Mouse (Mus musculus): Measurements from ENCODE around the gene Oas2. TPM values are rescaled to one million over a fixed set of nuclear protein-coding genes. Genes with fewer than 3 reads are reported as not detected.

Oas2 gene
- polyA plus RNA-seq, 1 experiment from 2014 or later, result 0.20 TPM

DNA sequence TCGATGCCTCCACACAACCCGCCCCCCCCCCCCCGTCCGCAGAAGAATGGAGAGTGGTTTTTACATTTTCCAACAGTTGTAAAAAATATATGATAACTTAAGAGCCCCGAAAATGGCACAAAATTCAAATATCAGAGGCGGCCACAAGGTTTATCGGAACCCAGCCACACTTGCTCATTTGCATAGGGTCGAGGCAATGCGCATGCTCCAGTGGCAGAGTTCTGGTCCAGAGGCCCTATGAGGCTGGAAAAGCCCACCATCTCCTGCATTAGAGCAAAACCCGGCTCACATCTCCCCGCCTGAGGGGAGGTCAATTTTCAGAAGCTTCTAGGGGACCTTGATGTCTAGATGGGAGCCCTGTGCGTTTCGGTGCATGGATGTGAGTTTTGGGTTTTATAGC is 42.7 kb downstream of the Oas2 start:
- no peak for ATAC-seq (ENCODE audit: low FRiP score)
- 0 out of 2 replicates have a peak overlapping the region, but pooled peaks have one; percentile 18 for H3K9ac ChIP-seq (replicated peaks)
- H3K4me2 ChIP-seq, result peak overlapping the region; percentile 93
- H3K4me3 ChIP-seq (replicated peaks), result peak overlapping the region; percentile 12; the same call in 1 of the 2 replicates
- peaks cover 72% of the 10 kb centered on the region for H3K4me1 ChIP-seq
- WGBS, result 40% methylated on average over 13 of the region's 13 CpGs
- H3K36me3 ChIP-seq, result no peaks in the 10 kb centered on the region
- no peaks in the 10 kb centered on the region for H3K27me3 ChIP-seq (replicated peaks)
- no peaks in the 10 kb centered on the region for H3K9me3 ChIP-seq (replicated peaks)
- H3K27ac ChIP-seq (replicated peaks), result no peak overlapping the region

DNA sequence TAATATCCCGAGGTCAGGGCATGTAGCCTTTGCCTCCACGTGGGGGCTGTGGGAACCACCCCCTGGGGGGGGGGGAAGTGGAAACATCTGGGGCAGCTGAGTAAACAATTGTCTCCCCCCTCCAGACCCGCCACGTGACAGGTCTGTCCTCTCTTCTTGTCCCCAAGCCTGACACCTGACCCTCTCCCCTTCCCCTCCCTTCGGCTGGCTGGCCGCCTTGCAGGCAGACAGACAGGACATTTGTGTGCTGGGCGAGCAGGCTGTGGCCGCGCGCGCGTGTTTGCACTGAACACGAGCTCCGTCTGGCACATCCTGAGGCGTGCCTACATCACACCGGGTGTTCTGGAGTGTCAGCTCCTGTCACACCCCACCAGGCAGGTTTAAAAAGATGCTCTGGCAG is 43.1 kb downstream of the Oas2 start:
- 3% methylated on average over 16 of the region's 16 CpGs for WGBS
- no peaks in the 10 kb centered on the region for H3K9me3 ChIP-seq (replicated peaks)
- peak overlapping the region; percentile 93 for H3K4me2 ChIP-seq
- H3K27ac ChIP-seq (replicated peaks), result no peak overlapping the region
- no peaks in the 10 kb centered on the region for H3K36me3 ChIP-seq
- H3K4me1 ChIP-seq, result peaks cover 70% of the 10 kb centered on the region
- H3K4me3 ChIP-seq (replicated peaks), result peak overlapping the region; percentile 12
- no peaks in the 10 kb centered on the region for H3K27me3 ChIP-seq (replicated peaks)
- H3K9ac ChIP-seq (replicated peaks), result no peak overlapping the region
- ATAC-seq (ENCODE audit: low FRiP score), result no peak

DNA sequence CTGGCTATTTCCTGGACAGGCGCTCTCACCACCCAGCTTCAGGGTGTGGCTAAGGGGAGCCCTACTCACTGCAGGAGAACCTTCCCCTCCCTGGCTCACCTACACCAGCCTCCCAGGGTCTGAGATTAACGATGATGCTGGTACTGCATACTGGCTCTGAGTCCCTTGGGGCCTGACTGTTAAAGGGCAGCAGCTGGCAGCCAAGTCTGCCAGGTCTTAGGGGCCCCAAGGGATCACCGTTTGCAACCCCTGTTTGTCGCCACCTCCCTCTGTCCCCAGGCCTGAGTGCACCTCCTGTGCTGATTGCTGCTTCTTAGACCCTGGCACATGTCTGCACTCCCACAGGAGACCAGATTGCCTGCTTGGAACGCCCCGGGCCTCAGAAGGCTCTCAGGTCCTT is 45.2 kb downstream of the Oas2 start:
- peaks cover 80% of the 10 kb centered on the region for H3K4me1 ChIP-seq

DNA sequence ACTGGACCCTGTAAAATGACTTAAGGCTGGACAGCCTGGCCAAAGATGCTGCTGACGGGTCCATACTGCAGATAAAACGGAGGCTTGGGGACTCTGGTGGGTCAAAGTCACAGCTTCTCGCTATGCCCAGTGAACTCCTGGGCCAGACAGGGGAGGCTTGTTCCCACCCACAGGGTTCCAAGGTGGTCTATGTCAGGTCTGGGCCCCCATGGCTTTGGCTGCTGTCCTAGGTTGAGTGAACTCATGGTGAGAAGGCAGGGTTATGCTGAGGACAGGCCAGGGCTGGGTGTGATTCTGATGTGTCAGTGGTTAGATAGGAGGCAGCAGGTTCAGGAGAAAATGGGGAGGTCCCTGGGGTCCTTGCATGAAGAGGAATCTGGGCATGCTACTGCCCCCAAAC is 46.0 kb downstream of the Oas2 start:
- no peak overlapping the region for H3K4me3 ChIP-seq (replicated peaks)
- no peaks in the 10 kb centered on the region for H3K9me3 ChIP-seq (replicated peaks)
- no peak overlapping the region for H3K27ac ChIP-seq (replicated peaks)
- H3K27me3 ChIP-seq (replicated peaks), result no peaks in the 10 kb centered on the region
- H3K36me3 ChIP-seq, result no peaks in the 10 kb centered on the region
- no peak overlapping the region for H3K4me2 ChIP-seq
- H3K9ac ChIP-seq (replicated peaks), result no peak overlapping the region
- WGBS, result 84% methylated on average over 3 of the region's 3 CpGs
- no peak for ATAC-seq (ENCODE audit: low FRiP score)
- H3K4me1 ChIP-seq, result peaks cover 80% of the 10 kb centered on the region

More for the DNA sequence above, 45.2 kb downstream of the Oas2 start:
- no peak overlapping the region for H3K4me2 ChIP-seq
- H3K4me3 ChIP-seq (replicated peaks), result no peak overlapping the region
- WGBS, result 35% methylated on average over 6 of the region's 6 CpGs
- no peak overlapping the region for H3K27ac ChIP-seq (replicated peaks)
- no peak for ATAC-seq (ENCODE audit: low FRiP score)
- no peaks in the 10 kb centered on the region for H3K36me3 ChIP-seq
- H3K27me3 ChIP-seq (replicated peaks), result no peaks in the 10 kb centered on the region
- no peaks in the 10 kb centered on the region for H3K9me3 ChIP-seq (replicated peaks)
- H3K9ac ChIP-seq (replicated peaks), result no peak overlapping the region

DNA sequence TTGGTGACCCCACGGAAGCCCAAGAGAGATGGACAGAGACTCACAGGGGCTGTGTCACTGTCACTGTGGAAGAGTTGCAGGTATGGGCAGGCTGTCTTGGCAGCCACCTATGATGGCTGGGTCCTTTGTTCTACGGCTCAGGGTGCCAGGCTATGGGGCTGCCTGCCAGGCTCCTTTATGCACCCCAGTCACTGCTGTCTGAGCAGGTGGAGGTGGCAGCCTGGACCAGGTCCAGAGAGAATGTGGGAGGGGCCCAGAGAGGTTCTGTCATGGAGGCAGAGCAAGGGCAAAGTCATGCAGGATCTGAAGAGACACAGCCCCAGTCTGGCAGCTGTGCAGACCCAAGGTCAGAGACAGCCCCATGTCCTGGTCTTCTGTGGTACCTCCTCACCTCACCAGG is 46.7 kb downstream of the Oas2 start:
- 77% methylated on average over 2 of the region's 2 CpGs for whole genome bisulfite sequencing
- no peak for ATAC-seq (ENCODE audit: low FRiP score)
- H3K27ac ChIP-seq (replicated peaks), result no peak overlapping the region
- no peaks in the 10 kb centered on the region for H3K27me3 ChIP-seq (replicated peaks)
- no peaks in the 10 kb centered on the region for H3K9me3 ChIP-seq (replicated peaks)
- no peak overlapping the region for H3K4me3 ChIP-seq (replicated peaks)
- no peak overlapping the region for H3K9ac ChIP-seq (replicated peaks)
- H3K4me2 ChIP-seq, result no peak overlapping the region
- no peaks in the 10 kb centered on the region for H3K36me3 ChIP-seq
- peaks cover 80% of the 10 kb centered on the region for H3K4me1 ChIP-seq

DNA sequence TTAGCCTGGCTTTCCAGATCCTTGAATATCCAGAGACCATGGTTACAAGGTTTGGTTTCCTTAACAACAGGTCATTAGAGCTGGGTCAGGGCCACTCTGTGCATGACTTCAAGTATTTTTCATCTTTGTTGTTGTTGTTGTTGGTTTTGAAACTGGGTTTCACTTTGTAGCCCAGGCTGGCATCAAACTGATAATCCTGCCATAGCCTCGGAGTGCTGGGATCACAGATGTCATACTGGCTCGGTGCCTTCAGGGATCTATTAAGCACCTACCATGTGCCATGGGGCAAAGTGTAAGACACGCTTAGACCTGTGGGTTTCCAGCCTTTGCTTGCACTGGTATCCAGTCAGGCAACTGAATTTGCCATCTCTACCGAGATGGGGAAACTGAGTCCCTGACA is 47.2 kb downstream of the Oas2 start:
- no peak overlapping the region for H3K27ac ChIP-seq (replicated peaks)
- H3K9ac ChIP-seq (replicated peaks), result no peak overlapping the region
- no peaks in the 10 kb centered on the region for H3K9me3 ChIP-seq (replicated peaks)
- H3K4me3 ChIP-seq (replicated peaks), result no peak overlapping the region
- no peak for ATAC-seq (ENCODE audit: low FRiP score)
- 0 out of 2 replicates have a peak, but pooled peaks cover under 1% of the 10 kb centered on the region for H3K27me3 ChIP-seq (replicated peaks)
- H3K36me3 ChIP-seq, result no peaks in the 10 kb centered on the region
- H3K4me1 ChIP-seq, result peaks cover 80% of the 10 kb centered on the region
- H3K4me2 ChIP-seq, result no peak overlapping the region
- 71% methylated on average over 4 of the region's 4 CpGs for WGBS

DNA sequence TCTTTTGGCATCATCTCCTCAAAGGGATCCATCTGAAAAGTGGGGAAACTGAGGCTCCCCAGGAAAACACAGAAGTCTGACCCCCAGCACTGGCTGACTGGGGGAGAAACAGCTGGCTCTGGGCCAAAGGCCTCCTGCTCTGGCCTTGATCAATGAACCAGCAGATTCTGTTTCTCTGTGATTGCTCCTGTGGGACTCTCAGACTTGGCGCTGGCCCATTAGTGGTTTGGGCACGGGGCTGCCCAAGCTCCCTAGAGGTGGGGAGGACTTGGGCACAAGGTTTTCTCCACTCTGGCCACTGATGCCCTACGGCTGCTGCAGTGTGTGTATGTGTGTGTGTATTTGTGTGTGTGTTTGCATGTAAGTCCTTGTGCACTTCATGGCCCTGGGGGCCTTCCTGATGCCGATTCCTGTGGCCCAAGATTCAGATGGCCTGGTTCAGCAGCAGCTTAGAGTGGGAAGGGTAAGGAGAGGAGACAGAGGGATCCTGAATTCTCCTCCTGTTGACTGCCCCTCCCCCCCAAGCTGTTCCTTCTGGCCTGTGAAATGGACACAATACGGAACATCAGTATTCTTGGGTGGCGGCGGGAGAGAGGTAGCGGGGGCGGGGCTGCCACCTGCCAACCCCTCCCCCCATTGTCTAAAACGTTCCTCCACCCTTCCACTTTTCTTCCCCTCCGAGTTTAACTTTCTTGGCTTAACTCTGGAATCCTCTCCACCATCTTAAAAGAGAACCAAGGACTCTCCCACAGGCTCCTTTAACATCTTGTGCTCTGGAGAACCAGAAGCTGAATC is 48.5 kb downstream of the Oas2 start:
- ATAC-seq (ENCODE audit: low FRiP score), result no peak
- Histone ChIP-seq H3K36me3 (no peaks in the 10 kb centered on the region), H3K9ac (replicated peaks) (no peak overlapping the region), H3K27me3 (replicated peaks) (peaks cover 10% of the 10 kb centered on the region), H3K27ac (replicated peaks) (no peak overlapping the region), H3K4me2 (no peak overlapping the region), H3K4me1 (peaks cover 71% of the 10 kb centered on the region), H3K4me3 (replicated peaks) (no peak overlapping the region), H3K9me3 (replicated peaks) (no peaks in the 10 kb centered on the region)
- 55% methylated on average over 11 of the region's 11 CpGs for WGBS

DNA sequence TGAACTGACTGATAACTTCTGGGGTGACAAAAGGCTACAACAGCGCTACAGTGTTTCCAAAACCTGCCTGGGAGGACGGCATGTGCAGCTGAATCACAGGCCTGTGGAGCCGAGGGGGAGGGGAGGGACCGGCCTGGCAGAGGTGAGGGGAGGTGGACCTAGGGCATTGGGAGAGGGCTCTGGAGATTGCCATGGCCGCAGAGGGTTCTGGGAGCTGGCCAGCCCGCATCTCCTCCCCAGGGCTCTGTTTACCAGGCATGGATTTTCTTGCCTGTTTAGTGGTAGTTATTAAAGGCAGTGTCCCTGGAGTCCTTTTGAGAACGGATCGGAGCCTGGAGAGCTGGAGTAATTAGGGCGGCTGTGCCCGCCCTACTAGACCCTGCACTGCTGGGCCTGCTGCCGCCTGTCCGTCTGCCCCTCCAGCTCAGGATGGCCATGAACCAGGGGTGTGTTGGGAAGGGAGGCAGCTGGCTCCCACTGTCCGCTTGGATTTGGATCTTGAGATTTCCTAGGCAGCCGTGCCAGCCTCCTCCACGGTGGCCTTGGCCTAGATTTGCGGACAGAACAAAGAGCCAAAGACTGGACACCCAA is 50.8 kb downstream of the Oas2 start:
- H3K4me2 ChIP-seq, result no peak overlapping the region; the same call in 1 of the 2 replicates
- peak overlapping the region; percentile 10; the same call in 1 of the 2 replicates for H3K9ac ChIP-seq (replicated peaks)
- peaks cover 8% of the 10 kb centered on the region for H3K36me3 ChIP-seq
- peaks cover 33% of the 10 kb centered on the region for H3K27me3 ChIP-seq (replicated peaks)
- ATAC-seq (ENCODE audit: low FRiP score), result no peak
- H3K4me3 ChIP-seq (replicated peaks), result no peak overlapping the region
- peaks cover 65% of the 10 kb centered on the region for H3K4me1 ChIP-seq
- 15% methylated on average over 16 of the region's 16 CpGs for WGBS
- no peaks in the 10 kb centered on the region for H3K9me3 ChIP-seq (replicated peaks)
- peak overlapping the region; percentile 49 for H3K27ac ChIP-seq (replicated peaks)

DNA sequence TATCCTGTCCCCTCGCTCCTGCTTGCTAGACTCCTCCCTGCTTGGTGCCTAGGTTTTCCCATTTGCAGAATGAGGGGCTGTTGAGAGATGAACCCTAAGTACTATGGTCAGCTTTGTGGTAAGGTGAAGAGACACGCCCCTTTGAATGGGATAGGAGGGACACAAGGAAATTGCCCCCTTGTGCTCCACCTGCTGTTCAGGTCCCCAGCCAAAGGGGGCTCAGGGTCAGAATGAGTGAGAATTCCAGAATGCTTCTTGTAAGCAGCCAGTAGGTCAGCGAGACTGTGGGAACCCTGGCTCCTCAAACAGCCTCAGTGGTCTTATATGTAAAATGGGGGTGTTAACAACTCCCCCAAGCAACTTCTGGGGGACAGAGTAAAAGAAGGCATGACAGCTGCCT is 51.5 kb downstream of the Oas2 start:
- H3K9me3 ChIP-seq (replicated peaks), result no peaks in the 10 kb centered on the region
- peaks cover 14% of the 10 kb centered on the region for H3K36me3 ChIP-seq
- peaks cover 35% of the 10 kb centered on the region for H3K27me3 ChIP-seq (replicated peaks)
- peaks cover 64% of the 10 kb centered on the region for H3K4me1 ChIP-seq
- H3K9ac ChIP-seq (replicated peaks), result no peak overlapping the region
- no peak overlapping the region for H3K4me2 ChIP-seq
- peak overlapping the region; percentile 49; the same call in 1 of the 2 replicates for H3K27ac ChIP-seq (replicated peaks)
- no peak overlapping the region for H3K4me3 ChIP-seq (replicated peaks)
- ATAC-seq (ENCODE audit: low FRiP score), result no peak
- 35% methylated on average over 3 of the region's 3 CpGs for WGBS

DNA sequence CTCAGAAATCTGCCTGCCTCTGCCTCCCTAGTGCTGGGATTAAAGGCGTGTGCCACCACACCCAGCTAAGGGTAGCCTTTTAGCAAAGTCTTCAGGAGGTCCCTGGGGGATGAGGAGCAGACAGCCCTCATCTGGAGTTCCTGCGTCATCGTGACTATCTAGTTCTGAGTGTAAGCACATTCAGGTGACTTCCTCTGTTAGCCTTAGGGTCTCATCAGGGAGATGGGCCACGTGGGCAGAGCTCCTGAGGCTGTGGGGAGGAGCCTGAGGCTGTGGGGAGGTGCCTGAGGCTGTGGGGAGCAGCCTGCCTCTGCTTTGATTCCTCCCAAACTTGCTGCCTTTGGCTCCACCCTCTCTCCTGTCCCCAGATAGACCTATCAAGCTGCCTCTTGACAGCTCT is 52.8 kb downstream of the Oas2 start:
- Histone ChIP-seq H3K36me3 (peaks cover 27% of the 10 kb centered on the region), H3K4me2 (no peak overlapping the region), H3K9ac (replicated peaks) (no peak overlapping the region), H3K4me3 (replicated peaks) (no peak overlapping the region), H3K9me3 (replicated peaks) (no peaks in the 10 kb centered on the region), H3K27ac (replicated peaks) (no peak overlapping the region), H3K4me1 (peaks cover 64% of the 10 kb centered on the region), H3K27me3 (replicated peaks) (peaks cover 35% of the 10 kb centered on the region)
- WGBS, result 53% methylated on average over 4 of the region's 4 CpGs
- no peak for ATAC-seq (ENCODE audit: low FRiP score)

DNA sequence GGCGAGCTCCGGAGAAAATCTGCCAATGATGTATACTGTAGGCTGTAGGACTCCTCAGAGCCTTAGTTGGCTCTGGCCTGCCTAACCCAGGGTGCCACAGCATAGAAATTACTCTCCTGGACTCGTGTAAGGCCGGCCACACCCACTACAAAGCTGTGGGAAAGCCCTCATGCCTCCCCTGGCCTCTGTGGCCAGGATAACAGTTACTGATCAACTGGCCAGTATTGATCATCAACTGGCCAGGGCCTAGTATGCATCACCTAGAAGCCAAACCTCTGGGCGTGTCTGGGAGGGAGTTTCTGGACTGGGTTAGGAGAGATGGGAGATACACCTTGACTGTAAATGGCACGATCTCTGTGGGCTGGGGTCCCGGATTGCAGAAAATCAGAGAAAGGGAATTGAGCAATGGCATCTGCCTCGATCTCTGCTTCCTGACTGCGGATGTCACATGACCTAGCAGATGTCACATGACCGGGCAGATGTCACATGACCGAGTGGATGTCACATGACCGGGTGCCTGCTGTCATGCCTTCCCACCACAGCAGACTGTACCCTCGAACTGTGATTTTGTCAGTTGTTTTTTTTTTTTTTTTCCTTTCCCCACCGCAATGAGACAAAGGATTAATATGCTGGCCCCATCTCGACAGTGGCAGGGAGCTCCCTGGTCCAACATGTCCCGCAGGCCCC is 53.5 kb downstream of the Oas2 start:
- H3K36me3 ChIP-seq, result peaks cover 30% of the 10 kb centered on the region
- H3K4me1 ChIP-seq, result peaks cover 59% of the 10 kb centered on the region
- no peak overlapping the region for H3K9ac ChIP-seq (replicated peaks)
- no peak overlapping the region for H3K27ac ChIP-seq (replicated peaks)
- no peaks in the 10 kb centered on the region for H3K9me3 ChIP-seq (replicated peaks)
- no peak for ATAC-seq (ENCODE audit: low FRiP score)
- WGBS, result 77% methylated on average over 16 of the region's 16 CpGs
- H3K4me2 ChIP-seq, result no peak overlapping the region
- H3K4me3 ChIP-seq (replicated peaks), result no peak overlapping the region
- H3K27me3 ChIP-seq (replicated peaks), result peaks cover 35% of the 10 kb centered on the region

DNA sequence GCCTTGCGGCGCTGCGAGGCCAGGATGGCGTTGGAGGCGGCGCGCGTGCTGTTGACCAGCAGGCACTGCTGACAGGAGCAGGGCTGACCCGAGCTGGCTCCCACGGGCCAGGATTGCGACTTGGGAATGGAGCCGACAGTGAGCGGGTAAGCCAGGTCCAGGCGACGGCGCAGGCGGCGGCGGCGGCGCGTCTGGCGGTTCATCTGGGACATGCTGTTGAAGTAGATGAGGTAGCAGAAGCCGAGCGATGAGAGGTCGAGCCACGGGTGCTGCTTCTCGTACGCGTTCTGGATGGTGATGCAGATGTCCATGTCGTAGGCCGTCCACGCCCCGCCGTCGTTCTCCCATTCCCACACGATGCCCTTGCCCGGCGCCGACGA is 55.0 kb downstream of the Oas2 start:
- Histone ChIP-seq H3K9me3 (replicated peaks) (no peaks in the 10 kb centered on the region), H3K4me3 (replicated peaks) (no peak overlapping the region; the same call in 1 of the 2 replicates), H3K4me2 (no peak overlapping the region), H3K36me3 (peaks cover 38% of the 10 kb centered on the region), H3K27ac (replicated peaks) (no peak overlapping the region), H3K27me3 (replicated peaks) (peaks cover 35% of the 10 kb centered on the region), H3K9ac (replicated peaks) (no peak overlapping the region), H3K4me1 (peaks cover 43% of the 10 kb centered on the region)
- no peak for ATAC-seq (ENCODE audit: low FRiP score)
- WGBS, result 12% methylated on average over 41 of the region's 41 CpGs

Data from neural tube, embryonic 15.5 days (tissue).